Mouse (Mus musculus) fibroblast of lung, adult 2 months (primary cell): ENCODE results near the gene Hlcs.
A peak's percentile ranks its signal among the peaks of the same experiment; 100 is the strongest.

Experiments
- DNase-seq: peaks from one replicate; pipeline ENCODE4 v3.0.0-alpha.2; 2011; ENCODE audit warnings: low read depth

Hlcs gene

DNA sequence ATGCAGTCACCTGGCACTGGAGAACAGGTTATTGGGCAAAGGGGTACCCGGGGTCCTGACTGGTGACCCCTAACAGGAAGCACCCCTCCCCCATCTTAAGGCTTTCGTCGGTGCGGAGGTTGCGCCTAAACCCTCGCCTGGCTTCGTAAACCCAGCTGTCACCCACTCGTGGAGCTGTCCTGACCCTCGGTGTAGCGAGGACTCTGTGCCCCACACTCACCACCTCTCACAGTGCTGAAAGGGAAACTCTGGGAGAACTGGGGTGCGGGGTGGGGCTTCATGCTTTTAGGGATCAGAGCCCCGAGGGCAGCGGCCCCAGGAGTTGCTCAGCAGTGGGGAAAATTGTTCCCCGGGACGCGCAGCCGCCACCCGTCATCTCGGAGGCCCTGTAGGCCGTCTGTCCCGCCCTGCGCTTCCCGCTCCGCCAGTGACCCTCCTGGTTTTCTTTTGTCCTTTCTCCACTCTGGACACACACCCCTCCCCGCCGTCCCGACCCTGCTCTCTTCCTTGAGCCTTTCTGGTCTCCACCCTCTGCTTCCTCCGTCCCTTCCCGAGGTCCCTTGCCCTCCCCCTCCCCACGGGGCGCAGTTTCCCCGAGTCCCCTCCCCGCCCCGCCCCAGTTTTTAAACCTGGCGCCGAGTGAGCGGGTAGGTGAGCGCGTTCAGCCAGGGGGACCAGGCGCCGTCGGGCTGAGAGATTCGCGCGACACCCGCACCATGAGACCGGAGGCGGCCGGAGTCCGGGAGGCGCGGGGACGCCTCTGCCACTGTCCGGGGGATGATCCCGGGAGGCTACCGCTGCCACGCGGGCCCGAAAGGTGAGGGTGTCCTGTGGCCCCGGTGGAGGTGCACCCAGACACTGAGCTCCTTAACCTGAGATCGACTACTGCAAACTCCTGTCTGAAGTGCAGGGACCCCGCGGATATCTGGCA lies 14.7 kb upstream of the Hlcs start, which contains the start of gene Ripply3:
Gene Ripply3, plus strand, starts transcription at position 640 of the 931 bp plus-strand sequence.
- no peak for DNase-seq

DNA sequence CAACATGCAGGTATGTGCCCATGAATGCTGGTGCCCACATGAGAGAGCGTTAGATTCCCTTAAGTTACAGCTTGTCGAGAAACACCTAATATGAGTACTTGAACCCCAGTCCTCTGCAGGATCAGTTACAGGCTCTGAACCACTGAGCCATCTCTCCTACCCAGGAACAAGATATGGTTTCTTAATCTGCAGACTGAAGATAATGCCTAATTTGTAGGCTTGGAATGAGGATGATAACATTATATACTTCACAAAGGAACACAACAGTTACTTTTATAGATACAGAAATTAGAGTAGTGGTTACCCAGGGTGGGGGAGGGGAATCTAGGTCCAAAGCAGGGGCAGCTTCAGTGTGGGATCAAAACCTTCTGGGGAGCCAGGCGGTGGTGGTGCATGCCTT lies 12.6 kb upstream of the Hlcs start:
- DNase-seq: no peak

- DNase-seq: no peak
These were observed 10.3 kb upstream of the Hlcs start for GRCm38 (mm10) chr16:94323681-94324080.

- no peak for DNase-seq
These were observed 6.9 kb upstream of the Hlcs start for GRCm38 (mm10) chr16:94320223-94320622.

DNA sequence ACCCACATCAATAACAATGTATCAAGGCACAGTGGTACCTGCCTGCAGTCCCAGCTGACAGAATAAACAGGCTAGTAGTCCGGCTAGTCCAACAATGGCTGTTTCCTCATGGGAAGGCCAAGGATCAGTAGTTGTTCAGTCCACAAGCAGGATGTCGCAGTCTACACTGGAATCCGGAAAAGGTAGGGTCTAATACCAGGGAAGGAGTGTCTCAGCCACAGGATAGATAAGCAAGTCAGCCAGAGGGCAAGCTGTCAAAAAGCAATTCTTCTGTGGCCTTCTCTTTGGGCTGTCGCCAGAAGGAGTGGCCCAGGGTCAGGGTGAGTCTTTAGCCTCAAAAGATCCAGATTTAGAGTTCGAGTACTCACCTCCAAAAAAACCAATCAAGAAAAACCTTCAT lies 4.4 kb upstream of the Hlcs start:
- DNase-seq: no peak

- DNase-seq: no peak
These were observed 1.8 kb upstream of the Hlcs start for GRCm38 (mm10) chr16:94315215-94315614.

DNA sequence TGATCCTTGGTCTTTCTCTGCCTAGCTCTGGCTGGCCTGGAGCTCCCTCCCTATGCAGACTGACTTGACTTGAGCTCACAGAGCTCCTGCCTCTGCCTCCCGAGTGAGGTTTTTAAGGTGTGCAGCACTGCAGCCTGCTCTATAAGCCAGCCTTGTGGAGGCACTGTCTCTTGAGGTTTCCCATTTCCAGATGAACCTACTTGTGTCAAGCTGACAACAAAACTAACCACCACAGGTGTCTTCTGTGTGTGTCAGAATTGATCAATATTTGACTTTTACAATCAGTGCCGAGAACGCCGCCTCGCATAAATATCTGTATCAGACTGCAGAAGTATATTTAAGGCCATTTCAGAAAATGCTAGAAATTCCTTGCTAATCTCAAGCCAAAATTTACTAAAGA lies 1.3 kb upstream of the Hlcs start:
- DNase-seq: no peak

DNA sequence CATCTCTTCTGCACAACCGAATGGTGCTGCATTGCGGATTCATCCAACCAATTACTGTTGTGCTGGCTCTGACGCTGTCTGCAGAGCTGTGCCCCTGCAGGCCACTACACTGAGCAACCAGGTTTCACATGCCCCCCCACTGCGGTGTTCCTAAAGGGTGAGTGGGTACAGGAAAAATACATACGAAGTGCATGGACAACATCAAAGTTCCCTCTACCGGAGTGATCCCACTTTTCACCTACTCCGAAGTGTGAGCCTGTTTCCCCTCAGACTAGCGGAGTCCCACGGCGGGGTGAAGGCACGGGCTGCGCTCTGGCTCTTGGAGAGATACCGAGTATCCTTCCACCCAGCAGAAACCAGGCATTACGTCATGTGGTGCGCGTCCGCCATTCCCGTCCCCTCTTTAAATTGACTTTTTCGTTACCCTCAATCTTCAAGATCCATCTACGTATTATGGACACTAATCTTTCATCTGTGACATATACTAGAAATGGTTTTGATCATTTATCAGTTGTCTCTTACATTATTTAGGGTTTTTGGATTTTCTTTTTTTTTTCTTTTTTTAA lies 625 bp downstream of the Hlcs start:
- DNase-seq: peak; percentile 84

DNA sequence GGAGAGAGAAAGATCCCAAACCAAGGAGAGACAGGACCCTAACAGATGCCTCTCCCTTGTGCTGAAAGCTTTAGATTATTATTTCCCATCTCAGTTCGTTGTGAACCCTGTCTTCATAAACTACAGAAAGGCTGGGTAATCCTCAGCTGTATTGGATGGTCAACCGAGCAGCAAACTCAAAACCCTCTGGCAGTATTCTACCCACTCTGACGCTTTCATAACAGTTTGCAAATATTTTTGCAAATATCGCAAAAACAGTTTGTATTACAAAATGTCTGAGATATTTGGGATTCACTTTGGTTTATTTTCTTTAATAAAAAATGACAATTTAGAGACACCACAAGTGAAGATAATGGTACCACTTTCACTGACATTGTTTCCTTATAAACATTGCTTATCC lies 1.4 kb downstream of the Hlcs start:
- no peak for DNase-seq

- DNase-seq: no peak
These were observed 2.0 kb downstream of the Hlcs start for GRCm38 (mm10) chr16:94311416-94311815.

DNA sequence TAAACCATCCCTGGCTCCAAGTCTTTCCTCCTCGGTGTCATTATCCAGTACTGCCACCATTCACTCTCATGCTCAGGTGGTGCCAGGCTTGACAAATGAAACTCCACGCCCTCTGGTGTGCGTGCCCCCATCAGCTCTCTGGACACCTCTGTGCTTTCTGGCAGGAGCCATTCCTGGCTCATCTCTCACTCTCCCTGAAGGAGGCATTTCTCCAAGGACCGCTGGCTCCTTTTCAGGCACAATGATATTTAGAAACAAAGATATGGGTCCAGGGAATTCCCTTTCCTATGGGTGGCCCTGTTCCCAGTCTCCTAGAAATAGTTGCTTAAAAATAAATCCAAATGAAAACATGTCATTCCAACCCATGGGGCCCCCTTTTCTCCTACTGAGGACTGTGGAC lies 4.3 kb downstream of the Hlcs start:
- no peak for DNase-seq

GRCm38 (mm10) chr16:94307942-94308341 lies 5.4 kb downstream of the Hlcs start:
- peak; percentile 80 for DNase-seq

- peak; percentile 73 for DNase-seq
These were observed 5.8 kb downstream of the Hlcs start for GRCm38 (mm10) chr16:94307526-94307925.

DNA sequence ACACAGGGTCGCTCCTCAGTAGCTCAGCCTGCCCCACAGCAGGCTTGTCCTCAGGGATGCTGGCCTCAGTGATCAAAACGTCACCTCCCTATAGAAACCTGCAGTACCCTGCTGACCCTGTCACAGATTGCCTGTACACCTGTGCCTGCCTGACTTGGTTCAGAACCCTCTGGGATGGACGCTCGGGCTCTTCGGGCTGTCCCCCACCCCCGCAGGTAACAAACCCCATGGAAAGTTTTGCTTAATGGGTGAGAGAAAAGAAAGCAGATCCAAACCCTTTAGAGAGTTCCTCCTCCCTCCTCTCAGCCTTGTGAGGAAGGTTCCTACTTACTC lies 10.2 kb downstream of the Hlcs start:
- no peak for DNase-seq

DNA sequence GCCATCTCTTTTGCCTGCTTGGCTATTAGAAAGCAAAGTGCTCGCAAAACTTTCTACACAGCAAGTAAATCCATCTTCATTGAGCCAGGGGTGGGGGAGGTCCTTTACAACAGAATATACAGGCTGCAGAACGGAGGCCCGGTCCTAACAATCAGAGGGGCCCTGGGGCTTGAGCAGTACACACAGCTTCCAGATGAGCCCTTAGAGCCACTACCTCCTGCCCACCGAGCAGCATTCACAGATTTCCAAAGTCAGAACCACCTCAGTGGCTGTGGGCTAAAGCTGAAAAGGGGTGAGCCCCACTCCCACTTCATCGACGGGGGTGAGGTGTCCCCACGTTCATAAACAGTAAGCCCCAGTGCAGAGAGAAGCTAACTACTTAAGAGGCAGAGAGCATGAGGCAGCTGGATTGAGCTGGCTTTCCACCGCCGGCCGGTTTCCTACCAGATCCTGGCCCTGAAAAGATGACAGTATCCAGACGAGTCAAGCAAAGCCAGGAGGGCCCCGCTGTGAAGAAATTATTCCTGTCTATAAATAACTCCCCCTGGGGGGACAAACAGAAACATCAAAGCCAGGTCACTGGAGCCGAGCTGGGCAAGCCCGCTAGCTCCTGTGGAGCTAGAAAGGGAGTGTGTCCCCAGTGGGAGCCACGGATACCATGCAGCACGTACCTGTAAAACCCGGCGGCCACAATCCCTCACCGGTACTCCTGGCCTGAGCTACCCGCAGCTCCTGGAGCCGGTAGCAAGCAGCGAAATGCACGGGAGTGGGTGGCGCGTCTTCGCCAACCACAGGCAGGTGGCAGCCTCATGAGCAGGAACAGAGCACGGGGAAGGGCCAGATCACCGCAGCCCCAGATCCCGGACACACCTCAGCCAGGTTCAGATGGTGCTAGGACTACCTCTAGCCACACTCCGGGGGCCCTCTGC lies 10.8 kb downstream of the Hlcs start:
- DNase-seq: no peak

DNA sequence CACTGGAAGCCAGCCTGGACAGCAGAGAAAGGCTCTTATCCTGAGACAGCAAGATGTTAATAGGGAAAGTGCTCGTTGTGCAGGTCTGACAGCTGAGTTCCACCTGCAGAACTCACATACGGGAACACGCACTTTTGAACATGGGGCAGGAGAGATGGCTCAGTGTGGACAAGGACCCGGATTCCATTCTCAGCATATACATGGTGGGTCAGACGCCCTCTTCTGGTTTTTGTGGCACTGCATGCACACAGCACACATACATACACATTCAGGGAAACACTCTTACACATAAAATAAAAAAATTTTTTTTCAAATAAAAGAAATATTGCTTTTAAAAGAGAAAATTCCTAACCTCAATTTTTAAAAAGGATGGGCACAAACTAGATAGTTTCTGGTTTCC lies 11.7 kb downstream of the Hlcs start:
- DNase-seq: no peak

- DNase-seq: no peak
These were observed 12.2 kb downstream of the Hlcs start for GRCm38 (mm10) chr16:94301194-94301593.

GRCm38 (mm10) chr16:94299210-94299609 lies 14.2 kb downstream of the Hlcs start:
- DNase-seq: no peak

GRCm38 (mm10) chr16:94298081-94298480 lies 15.3 kb downstream of the Hlcs start:
- no peak for DNase-seq

- no peak for DNase-seq
These were observed 22.2 kb downstream of the Hlcs start for GRCm38 (mm10) chr16:94291141-94291540.

- DNase-seq: no peak
These were observed 23.0 kb downstream of the Hlcs start for GRCm38 (mm10) chr16:94290073-94290999.
